Mouse (Mus musculus): ENCODE data around the gene Cyp3a11. TPM values are rescaled to one million over a fixed set of nuclear protein-coding genes. Genes with fewer than 3 reads are reported as not detected.
"Not testable (repeated sequence)": the region's sequence is repeated elsewhere in the genome, so short reads cannot be mapped to it uniquely, and the experiment has no call there.

Gene Cyp3a11
- polyA plus RNA-seq, 1 experiment from 2014 or later, result not detected

DNA sequence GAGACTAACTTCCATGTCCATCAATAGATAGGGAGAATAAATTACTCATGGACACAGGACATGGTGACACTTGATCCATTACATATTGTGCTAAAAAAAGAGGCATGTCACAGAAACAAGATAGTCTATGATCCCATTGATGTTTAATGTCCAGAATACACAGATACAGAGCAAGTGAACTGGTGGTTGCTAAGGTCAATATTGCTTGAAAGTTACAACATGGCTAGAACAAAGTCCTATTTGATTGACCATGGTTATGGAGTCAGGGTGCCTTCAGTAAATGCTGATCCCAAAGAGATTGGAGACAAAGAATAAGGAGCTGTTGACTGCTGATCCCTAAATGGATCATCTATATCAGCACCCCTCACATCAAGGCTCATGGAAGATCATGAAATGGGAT lies 12.3 kb downstream of the Cyp3a11 start:
- H3K36me3 ChIP-seq (ENCODE audit: control insufficient read depth, insufficient read depth, low read length); H3K4me3 ChIP-seq (ENCODE audit: low read depth, low read length); H3K9me3 ChIP-seq (ENCODE audit: control insufficient read depth, low read length); H3K9ac ChIP-seq (ENCODE audit: low read length); DNase-seq (ENCODE audit: low spot score); H3K4me1 ChIP-seq (ENCODE audit: control insufficient read depth, insufficient read depth, low read length); H3K27me3 ChIP-seq (ENCODE audit: control insufficient read depth, insufficient read depth, low read length); ATAC-seq (ENCODE audit: insufficient read depth, low FRiP score, low TSS enrichment); H3K27ac ChIP-seq (ENCODE audit: low read depth, low read length); H3K4me2 ChIP-seq (ENCODE audit: low read depth): not testable (repeated sequence)

DNA sequence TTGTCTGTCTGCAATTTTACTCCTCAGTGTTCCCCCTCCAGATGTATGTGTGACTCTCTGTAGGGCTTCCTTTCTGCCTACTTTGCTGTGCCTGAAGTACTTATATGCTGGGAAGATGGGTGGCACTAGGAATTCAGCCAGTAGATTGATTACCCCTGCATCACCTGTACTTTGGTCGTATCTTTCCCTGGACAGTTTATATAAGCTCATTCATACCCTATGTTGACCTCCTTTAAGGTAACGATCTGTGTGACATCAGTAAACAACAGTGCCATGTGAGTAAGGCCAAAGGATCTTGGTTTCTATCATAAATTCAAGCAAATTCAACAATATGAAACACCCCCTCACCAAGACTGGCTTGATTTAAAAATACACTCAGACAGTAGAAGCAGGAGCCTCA lies 74.0 kb downstream of the Cyp3a11 start, which contains the start of gene Cyp3a44:
Gene Cyp3a44 (minus strand): TSS at position 79 of the 400 bp plus-strand sequence.
- H3K27me3 ChIP-seq (ENCODE audit: control insufficient read depth, insufficient read depth, low read length); H3K27ac ChIP-seq (ENCODE audit: low read depth, low read length); DNase-seq (ENCODE audit: low spot score); ATAC-seq (ENCODE audit: insufficient read depth, low FRiP score, low TSS enrichment); H3K36me3 ChIP-seq (ENCODE audit: control insufficient read depth, insufficient read depth, low read length); H3K4me1 ChIP-seq (ENCODE audit: control insufficient read depth, insufficient read depth, low read length); H3K9me3 ChIP-seq (ENCODE audit: control insufficient read depth, low read length); H3K4me3 ChIP-seq (ENCODE audit: low read depth, low read length); H3K9ac ChIP-seq (ENCODE audit: low read length); H3K4me2 ChIP-seq (ENCODE audit: low read depth): not testable (repeated sequence)
- WGBS, result 70% methylated on average over 2 of the region's 2 CpGs

Other genes with a start within 250 kb of the Cyp3a11 start
- gene Cyp3a41a, start 159.8 kb downstream of the Cyp3a11 start, polyA plus RNA-seq (2014; fragmentation: Nextera tagmentation; extraction: Ambion mirVana), result not detected in 2 replicates
- gene Cyp3a44, start 74.1 kb downstream of the Cyp3a11 start, polyA plus RNA-seq (2014; fragmentation: Nextera tagmentation; extraction: Ambion mirVana), result not detected in 2 replicates
- gene Cyp3a25, start 129.7 kb upstream of the Cyp3a11 start, polyA plus RNA-seq (2014; fragmentation: Nextera tagmentation; extraction: Ambion mirVana), result not detected in 2 replicates
- not detected in 2 replicates for gene Cyp3a59, start 199.3 kb upstream of the Cyp3a11 start, polyA plus RNA-seq (2014; fragmentation: Nextera tagmentation; extraction: Ambion mirVana)

Measured in neural tube, embryonic 11.5 days (tissue).